Mouse (Mus musculus) embryo, embryonic 9.5 days (tissue): ENCODE measurements at regions not wholly inside any gene's neighbourhood (a gene's known extent, or its start where the extent isn't known, plus 50 kb on each side); places are given as distances from the start of the nearest gene placed in this dataset.
"Not testable (repeated sequence)": the region's sequence is repeated elsewhere in the genome, so short reads cannot be mapped to it uniquely, and the experiment has no call there.

Experiments used
- DNase-seq: peaks from one replicate; pipeline ENCODE4 v3.0.0-alpha.2; 2017; ENCODE audit errors: extremely low spot score

- no peak for DNase-seq
Measured at GRCm38 (mm10) chr15:90397691-90398377, 173.7 kb downstream of the Alg10b start.

GRCm38 (mm10) chr15:90400326-90401280, 176.5 kb downstream of the Alg10b start:
- peak; percentile 39 for DNase-seq

GRCm38 (mm10) chr15:90420776-90421175, 196.7 kb downstream of the Alg10b start:
- no peak for DNase-seq

GRCm38 (mm10) chr15:90422122-90422614, 198.1 kb downstream of the Alg10b start:
- DNase-seq, result peak; percentile 50

GRCm38 (mm10) chr15:90431048-90431447, 206.9 kb downstream of the Alg10b start:
- DNase-seq, result not testable (repeated sequence)

GRCm38 (mm10) chr15:90432154-90432553, 208.0 kb downstream of the Alg10b start:
- no peak for DNase-seq

GRCm38 (mm10) chr15:90435286-90435685, 211.2 kb downstream of the Alg10b start:
- no peak for DNase-seq
